Mouse (Mus musculus) E14TG2a.4 (cell line): ENCODE results near the gene Mapk11.
A peak's percentile ranks its signal among the peaks of the same experiment; 100 is the strongest.

ENCODE experiments used
- H3K27me3 ChIP-seq: 2 replicates; pipeline ENCODE4 v1.6.1; 2014; ENCODE audit warnings: low read length, control low read depth; ENCODE audit not compliant: insufficient read depth
- H3K36me3 ChIP-seq: 2 replicates; pipeline ENCODE4 v1.6.1; 2014; ENCODE audit warnings: low read length, control low read depth; ENCODE audit not compliant: insufficient read depth
- H3K4me1 ChIP-seq: replicated peaks from 2 replicates; pipeline ENCODE4 v1.6.1; 2014; ENCODE audit warnings: low read depth, low read length, control low read depth
- H3K4me3 ChIP-seq: replicated peaks from 2 replicates; pipeline ENCODE4 v1.5.1; 2014; ENCODE audit warnings: mild to moderate bottlenecking, low read length
- H3K9me3 ChIP-seq: 2 replicates; pipeline ENCODE4 v1.6.1; 2014; ENCODE audit warnings: low read length, control low read depth
- CTCF ChIP-seq: conservative IDR thresholded peaks from 2 replicates; pipeline ENCODE4 v1.5.1; 2014; ENCODE audit warnings: low read length
- NANOG ChIP-seq: IDR thresholded peaks from 2 replicates; pipeline ENCODE4 v1.6.1; 2014; ENCODE audit warnings: borderline replicate concordance, low read length, mixed read lengths
- POU5F1 ChIP-seq: IDR thresholded peaks from 2 replicates; pipeline ENCODE4 v1.6.1; 2014; ENCODE audit warnings: low read length, borderline replicate concordance

Mapk11 gene

GRCm38 (mm10) chr15:89182328-89182741 lies 32.9 kb upstream of the Mapk11 start:
- Histone ChIP-seq H3K27me3 (no peaks in the 10 kb centered on the region), H3K4me3 (peak overlapping the region; percentile 26; the same call in 1 of the 2 replicates), H3K36me3 (peaks cover 34% of the 10 kb centered on the region), H3K4me1 (peaks cover 83% of the 10 kb centered on the region), H3K9me3 (no peaks in the 10 kb centered on the region)
- TF ChIP-seq CTCF (no peak), NANOG (no peak), POU5F1 (no peak)

- H3K4me3 ChIP-seq, result peak overlapping the region; percentile 89
- H3K36me3 ChIP-seq, result peaks cover 27% of the 10 kb centered on the region
- no peaks in the 10 kb centered on the region for H3K27me3 ChIP-seq
- peaks cover 90% of the 10 kb centered on the region for H3K4me1 ChIP-seq
- H3K9me3 ChIP-seq, result no peaks in the 10 kb centered on the region
- TF ChIP-seq NANOG, result no peak
- no peak for TF ChIP-seq POU5F1
- TF ChIP-seq CTCF, result no peak; the same call in 1 of the 2 replicates
These were observed 32.3 kb upstream of the Mapk11 start for GRCm38 (mm10) chr15:89181561-89182270.

GRCm38 (mm10) chr15:89180571-89181229 lies 31.3 kb upstream of the Mapk11 start, which contains the start of gene Plxnb2:
Gene Plxnb2 (minus strand): TSS chr15:89180788.
- no peaks in the 10 kb centered on the region for H3K27me3 ChIP-seq
- peaks cover 93% of the 10 kb centered on the region for H3K4me1 ChIP-seq
- no peak for TF ChIP-seq POU5F1
- TF ChIP-seq NANOG, result no peak
- no peak for TF ChIP-seq CTCF
- H3K4me3 ChIP-seq, result peak within 1 kb of the TSS; percentile 89
- no peaks in the 10 kb centered on the region for H3K9me3 ChIP-seq
- H3K36me3 ChIP-seq, result peaks cover 17% of the 10 kb centered on the region

- H3K4me3 ChIP-seq, result peak overlapping the region; percentile 89
- no peaks in the 10 kb centered on the region for H3K27me3 ChIP-seq
- peaks cover 93% of the 10 kb centered on the region for H3K4me1 ChIP-seq
- no peaks in the 10 kb centered on the region for H3K9me3 ChIP-seq
- no peak for TF ChIP-seq NANOG
- TF ChIP-seq CTCF, result no peak
- no peak for TF ChIP-seq POU5F1
- peaks cover 17% of the 10 kb centered on the region for H3K36me3 ChIP-seq
These were observed 30.7 kb upstream of the Mapk11 start for GRCm38 (mm10) chr15:89180081-89180541.

DNA sequence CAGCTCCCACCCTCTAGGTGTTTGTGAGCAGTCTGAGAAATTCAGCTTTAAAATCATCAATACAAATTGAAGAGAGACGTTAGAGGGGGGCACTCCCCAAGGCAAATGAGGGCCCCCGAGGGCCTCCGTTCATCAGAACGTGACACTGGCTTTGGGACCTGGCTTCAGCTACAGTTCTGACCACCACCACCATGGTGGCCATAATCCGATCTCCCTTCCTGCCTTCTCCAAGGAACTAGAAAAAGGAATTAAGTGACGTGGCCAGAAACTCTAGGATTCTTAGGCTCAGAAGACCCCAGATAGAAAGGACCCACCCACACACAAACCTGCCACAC lies 30.2 kb upstream of the Mapk11 start:
- peaks cover 3% of the 10 kb centered on the region for H3K27me3 ChIP-seq
- peaks cover 93% of the 10 kb centered on the region for H3K4me1 ChIP-seq
- peaks cover 13% of the 10 kb centered on the region for H3K36me3 ChIP-seq
- H3K4me3 ChIP-seq, result peak overlapping the region; percentile 89
- H3K9me3 ChIP-seq, result no peaks in the 10 kb centered on the region
- TF ChIP-seq NANOG, result no peak
- no peak for TF ChIP-seq CTCF
- no peak for TF ChIP-seq POU5F1

DNA sequence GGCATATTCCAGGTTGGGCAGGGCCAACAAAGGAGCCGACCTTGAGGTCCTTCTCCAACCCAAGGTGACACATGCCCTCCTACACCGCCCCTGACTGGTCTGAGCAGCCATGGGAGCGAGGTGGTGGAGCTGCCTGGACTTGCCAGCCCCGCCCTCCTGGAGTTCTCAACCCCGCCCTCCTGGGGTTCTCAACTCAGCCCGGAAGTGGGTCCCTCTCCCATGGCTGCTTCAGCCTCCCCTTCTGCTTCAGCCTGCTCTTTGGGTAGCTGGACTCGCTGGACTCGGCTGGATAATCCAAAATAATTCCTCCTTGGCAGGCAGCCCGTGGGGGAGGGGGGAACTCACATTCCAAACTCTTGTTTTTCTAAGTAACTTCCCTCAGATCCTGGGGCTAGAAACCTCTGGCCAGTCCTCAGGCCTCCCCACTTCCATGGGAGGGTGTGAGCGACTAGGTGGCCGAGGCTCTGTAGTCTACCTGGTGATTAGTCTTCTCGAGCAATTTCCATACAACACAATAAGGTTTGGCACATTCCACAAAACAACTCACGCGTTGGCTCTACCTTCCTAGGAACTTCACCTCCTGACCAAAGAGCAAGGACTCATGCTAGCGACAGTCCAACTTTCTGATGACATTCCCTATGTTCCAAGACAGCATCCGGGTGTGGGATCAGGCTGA lies 29.7 kb upstream of the Mapk11 start:
- Histone ChIP-seq H3K4me1 (peaks cover 93% of the 10 kb centered on the region), H3K4me3 (peak overlapping the region; percentile 89), H3K36me3 (peaks cover 8% of the 10 kb centered on the region; the same call in 1 of the 2 replicates), H3K9me3 (no peaks in the 10 kb centered on the region), H3K27me3 (peaks cover 5% of the 10 kb centered on the region)
- TF ChIP-seq POU5F1, result no peak
- no peak for TF ChIP-seq CTCF
- no peak for TF ChIP-seq NANOG

GRCm38 (mm10) chr15:89178260-89178860 lies 28.9 kb upstream of the Mapk11 start:
- Histone ChIP-seq H3K4me1 (peaks cover 93% of the 10 kb centered on the region), H3K4me3 (peak overlapping the region; percentile 89), H3K9me3 (no peaks in the 10 kb centered on the region), H3K36me3 (peaks cover 6% of the 10 kb centered on the region; the same call in 1 of the 2 replicates), H3K27me3 (peaks cover 6% of the 10 kb centered on the region)
- TF ChIP-seq CTCF (no peak), POU5F1 (no peak), NANOG (no peak)

DNA sequence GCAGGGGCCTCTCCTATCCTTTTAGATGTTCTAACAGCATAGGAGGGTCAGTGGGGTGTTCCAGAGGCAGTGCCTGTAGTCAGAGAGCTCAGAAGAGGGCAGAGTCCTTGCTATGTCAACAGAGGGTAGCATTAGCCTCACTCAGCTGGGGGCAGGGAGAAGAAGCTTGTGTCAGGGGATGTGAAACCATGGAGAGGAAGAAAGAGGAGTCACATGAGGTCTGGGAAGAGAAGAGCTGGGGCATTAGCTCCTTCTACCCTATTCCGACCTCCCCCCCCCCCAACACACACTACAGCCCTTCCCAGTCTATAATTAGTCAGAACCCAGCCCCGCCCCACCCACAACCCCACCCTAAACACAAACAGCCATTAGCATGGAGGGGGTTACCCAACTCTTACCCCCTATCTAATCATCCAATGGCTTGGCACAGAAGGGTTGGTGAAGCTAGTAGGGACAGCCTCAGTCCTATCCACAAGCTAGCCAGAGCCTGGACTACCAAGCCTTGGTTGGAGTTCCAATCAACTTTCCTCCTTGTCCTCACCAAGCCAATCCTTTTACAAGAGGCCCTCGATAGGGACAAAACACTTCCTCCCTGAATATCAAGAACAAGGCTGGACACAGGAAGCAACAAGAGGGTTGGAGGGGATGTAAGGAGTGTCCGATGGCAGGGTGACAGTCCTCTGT lies 28.3 kb upstream of the Mapk11 start:
- TF ChIP-seq POU5F1 (no peak), CTCF (no peak), NANOG (no peak)
- H3K27me3 ChIP-seq, result peaks cover 11% of the 10 kb centered on the region
- peaks cover 93% of the 10 kb centered on the region for H3K4me1 ChIP-seq
- H3K9me3 ChIP-seq, result no peaks in the 10 kb centered on the region
- peak overlapping the region; percentile 89 for H3K4me3 ChIP-seq
- H3K36me3 ChIP-seq, result peaks cover 6% of the 10 kb centered on the region; the same call in 1 of the 2 replicates
